Mouse (Mus musculus): ENCODE measurements around the gene 1110065P20Rik. TPM values are rescaled to one million over a fixed set of nuclear protein-coding genes. Genes with fewer than 3 reads are reported as not detected.

Gene 1110065P20Rik
- total RNA-seq, 2 experiments from 2014 or later, result 75.1 to 84.6 TPM

DNA sequence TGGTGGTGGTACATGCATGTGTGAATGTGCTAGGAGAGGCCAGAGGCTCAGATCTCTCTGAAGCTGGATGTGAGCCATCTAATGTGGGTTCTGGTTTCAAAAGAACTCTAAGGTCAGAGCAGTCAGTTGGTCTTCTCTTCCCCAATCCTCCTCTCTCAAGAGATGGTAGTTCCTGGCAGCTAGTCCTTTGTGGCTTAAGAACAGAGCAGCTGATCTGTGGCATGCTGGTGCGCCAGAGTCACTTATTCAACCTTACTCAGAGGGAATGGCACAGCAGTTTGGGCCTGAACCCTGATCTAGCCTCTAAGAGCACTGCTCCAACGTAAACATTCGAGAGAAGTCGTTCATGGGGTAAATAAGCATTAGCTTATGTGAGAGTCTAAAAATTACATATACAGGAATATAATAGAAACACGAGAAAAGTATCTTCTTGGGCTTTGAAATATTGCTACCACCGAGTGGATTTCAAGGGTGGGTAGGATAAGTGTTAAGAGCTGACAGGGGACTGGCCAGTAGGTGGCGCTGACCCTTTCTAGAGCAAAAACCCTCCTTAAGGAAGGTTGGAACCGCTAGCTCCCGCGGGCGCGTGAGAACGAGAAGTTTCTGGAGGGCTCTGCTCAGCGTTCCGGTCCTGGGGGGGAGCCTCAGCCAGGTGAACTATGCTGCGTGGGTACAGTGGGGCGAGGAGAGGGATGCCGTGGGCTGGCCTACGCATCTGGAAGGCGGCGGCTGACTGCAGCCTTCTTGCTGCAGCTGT is 49.3 kb downstream of the 1110065P20Rik start, which contains the start of gene Mtf1:
Gene Mtf1, plus strand, starts transcription at position 553 of the 757 bp plus-strand sequence.
- intact Hi-C loops (cut with DNase I), result loop anchor here (1.0 to 10.0 kb wide), 2 partner anchors 49 to 263 kb away; partner anchors contain the start of genes Dnali1, Snip1 and Yrdc
- DNase-seq (ENCODE audit: low spot score in 2 of 2), result peak; percentile 83 to 87

Other genes with a start within 250 kb of the 1110065P20Rik start
- under 1 TPM in 1 of 2 experiments, not detected in 1; 0.79 TPM for gene 3100002H09Rik, start 240.4 kb downstream of the 1110065P20Rik start, total RNA-seq (2021)
- gene Pou3f1, start 194.4 kb downstream of the 1110065P20Rik start, total RNA-seq (2021), result 10 to 100 TPM; 14.8 to 21.6 TPM
- 10 to 100 TPM; 14.4 to 15.1 TPM for gene Utp11, start 157.6 kb downstream of the 1110065P20Rik start, total RNA-seq (2021)
- 1 to 10 TPM; 1.6 to 1.9 TPM for gene Fhl3, start 150.5 kb downstream of the 1110065P20Rik start, total RNA-seq (2021)
- 10 to 100 TPM; 31.8 to 37.3 TPM for gene Sf3a3, start 136.4 kb downstream of the 1110065P20Rik start, total RNA-seq (2021)
- 10 to 100 TPM; 35.8 to 49.7 TPM for gene Inpp5b, start 109.3 kb downstream of the 1110065P20Rik start, total RNA-seq (2021)
- gene Mtf1, start 49.1 kb downstream of the 1110065P20Rik start, total RNA-seq (2021), result 10 to 100 TPM; 20.8 to 28.1 TPM
- 10 to 100 TPM; 31.4 to 35.2 TPM for gene Yrdc, start 517 bp downstream of the 1110065P20Rik start, total RNA-seq (2021)
- 10 to 100 TPM; 48.4 to 58.0 TPM for gene Maneal, start 11.0 kb upstream of the 1110065P20Rik start, total RNA-seq (2021)
- 10 to 100 TPM; 40.4 to 67.2 TPM for gene Epha10, start 29.7 kb upstream of the 1110065P20Rik start, total RNA-seq (2021)
- 10 to 100 TPM; 17.6 to 20.8 TPM for gene 9930104L06Rik, start 85.9 kb upstream of the 1110065P20Rik start, total RNA-seq (2021)
- 1 to 10 TPM; 1.4 to 1.5 TPM for gene Cdca8, start 88.1 kb upstream of the 1110065P20Rik start, total RNA-seq (2021)
- gene Rspo1, start 135.2 kb upstream of the 1110065P20Rik start, total RNA-seq (2021), result 10 to 100 TPM; 14.2 to 16.7 TPM
- 10 to 100 TPM; 52.6 to 70.9 TPM for gene Gnl2, start 165.4 kb upstream of the 1110065P20Rik start, total RNA-seq (2021)
- under 1 TPM in 1 of 2 experiments, not detected in 1; 0.30 TPM for gene Dnali1, start 214.5 kb upstream of the 1110065P20Rik start, total RNA-seq (2021)
- 10 to 100 TPM; 13.6 to 14.2 TPM for gene Snip1, start 215.5 kb upstream of the 1110065P20Rik start, total RNA-seq (2021)
- 100 to 1,000 TPM; 123 to 140 TPM for gene Meaf6, start 233.9 kb upstream of the 1110065P20Rik start, total RNA-seq (2021)